Mouse (Mus musculus) small intestine, adult 2 months (tissue): ENCODE results near the gene Gm44502.

ENCODE experiments used
- CTCF ChIP-seq: fragments of 200-500 bp; IDR thresholded peaks from 2 replicates; pipeline ENCODE4 v1.5.1; 2012; ENCODE audit warnings: low read depth, mild to moderate bottlenecking, control low read depth, inconsistent platforms, low read length, moderate library complexity, mixed read lengths; ENCODE audit not compliant: insufficient replicate concordance, insufficient read length; ENCODE audit errors: extremely low read depth
- POLR2A ChIP-seq: fragments of 200-500 bp; IDR thresholded peaks from 2 replicates; pipeline ENCODE4 v1.6.1; 2012; ENCODE audit warnings: low read depth, mild to moderate bottlenecking, control low read depth, inconsistent platforms, low read length, moderate library complexity

- no peak for TF ChIP-seq CTCF
- no peak for TF ChIP-seq POLR2A
Measured at GRCm38 (mm10) chr15:89399716-89400115, 29.8 kb downstream of the Gm44502 start.
